Mouse (Mus musculus) spleen, adult 2 months (tissue): Measurements from ENCODE around the gene Ttc1. TPM values are rescaled to one million over a fixed set of nuclear protein-coding genes. Genes with fewer than 3 reads are reported as not detected.

ENCODE experiments used
- DNase-seq, 2 experiments: peaks; one replicate each; pipeline versions ENCODE4 v3.0.0 to v3.0.0-alpha.2; 2012 to 2021; ENCODE audit warnings: low spot score in 2 of 2, low read depth in 1 of 2
- H3K27ac ChIP-seq: fragments of 200-500 bp; 2 replicates; pipeline ENCODE4 v1.5.1; 2012; ENCODE audit warnings: low read length, inconsistent platforms; ENCODE audit not compliant: insufficient read depth
- H3K27me3 ChIP-seq: fragments of 200-500 bp; 2 replicates; pipeline ENCODE4 v1.6.1; 2012; ENCODE audit warnings: mild to moderate bottlenecking, moderate library complexity, low read length, inconsistent platforms; ENCODE audit not compliant: control insufficient read depth, insufficient read depth
- H3K36me3 ChIP-seq: fragments of 200-500 bp; 2 replicates; pipeline ENCODE4 v1.6.1; 2012; ENCODE audit warnings: mild to moderate bottlenecking, low read length, inconsistent platforms; ENCODE audit not compliant: control insufficient read depth, insufficient read depth
- H3K4me1 ChIP-seq: fragments of 200-500 bp; 2 replicates; pipeline ENCODE4 v1.6.1; 2011; ENCODE audit warnings: inconsistent platforms; ENCODE audit not compliant: control insufficient read depth, insufficient read depth, insufficient read length
- H3K4me3 ChIP-seq: fragments of 200-500 bp; 2 replicates; pipeline ENCODE4 v1.5.1; 2011; ENCODE audit warnings: mild to moderate bottlenecking, inconsistent platforms; ENCODE audit not compliant: insufficient read depth, insufficient read length; ENCODE audit errors: extremely low read depth
- CTCF ChIP-seq: fragments of 200-500 bp; IDR thresholded peaks from 2 replicates; pipeline ENCODE4 v1.5.1; 2011; ENCODE audit warnings: mild to moderate bottlenecking, inconsistent platforms; ENCODE audit not compliant: insufficient read depth, insufficient read length, insufficient replicate concordance; ENCODE audit errors: extremely low read depth
- POLR2A ChIP-seq: fragments of 200-500 bp; IDR thresholded peaks from 2 replicates; pipeline ENCODE4 v1.6.1; 2011; ENCODE audit warnings: low read depth, low read length, inconsistent platforms
- WGBS: fragments of 180-500 bp; shearing (Covaris S2); methylation state at CpG from one replicate; pipeline ENCODE4 v1.1.7; 2018; 5-methylcytosine and 5-hydroxymethylcytosine counted together
- polyA plus RNA-seq: library from polyadenylated mRNA; depleted of rRNA; stranded (reverse); fragments of >200 nt; gene quantifications from 2 replicates; pipeline ENCODE4 v1.2.3, GENCODE M21; 2012

The Ttc1 gene
- polyA plus RNA-seq, 1 experiment = 4.9 TPM

- TF ChIP-seq POLR2A (no peak), CTCF (no peak)
- peaks cover 8% of the 10 kb centered on the region for H3K27me3 ChIP-seq
Observed at GRCm38 (mm10) chr11:43775469-43776323, 27.9 kb upstream of the Ttc1 start.

DNA sequence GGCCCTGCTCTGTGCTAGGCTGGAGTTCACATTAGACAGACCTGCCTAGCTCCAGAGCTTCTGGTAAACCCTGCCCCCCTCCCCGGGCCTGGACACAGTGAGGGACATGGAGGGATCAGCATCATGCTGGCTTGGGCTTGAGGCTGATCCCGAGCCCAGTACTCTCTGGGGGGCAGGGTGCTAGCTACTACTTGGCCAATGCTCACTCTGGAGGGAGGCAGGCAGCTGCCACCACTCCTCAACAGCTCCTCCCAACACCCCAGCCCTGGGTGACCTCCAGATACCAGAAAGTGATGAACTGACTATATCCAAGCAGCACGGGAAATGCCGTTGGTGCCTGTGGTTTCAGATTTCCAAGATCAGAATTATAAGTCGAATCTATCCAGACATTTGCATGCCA, 25.9 kb upstream of the Ttc1 start:
- TF ChIP-seq CTCF (no peak), POLR2A (no peak)
- 75% methylated on average over 5 of the region's 5 CpGs for WGBS
- Histone ChIP-seq H3K4me3 (no peak overlapping the region), H3K36me3 (no peaks in the 10 kb centered on the region), H3K27me3 (peaks cover 8% of the 10 kb centered on the region), H3K4me1 (no peaks in the 10 kb centered on the region; the same call in 1 of the 2 replicates), H3K27ac (peak overlapping the region; percentile 49; the same call in 1 of the 2 replicates)
- DNase-seq = no peak

More at GRCm38 (mm10) chr11:43775469-43776323, 27.9 kb upstream of the Ttc1 start:
- Histone ChIP-seq H3K4me3 (no peak overlapping the region), H3K36me3 (no peaks in the 10 kb centered on the region), H3K4me1 (no peaks in the 10 kb centered on the region; the same call in 1 of the 2 replicates), H3K27ac (no peak overlapping the region)
- WGBS = 24% methylated on average over 63 of the region's 63 CpGs
- DNase-seq = no peak

GRCm38 (mm10) chr11:43770110-43770509, 22.3 kb upstream of the Ttc1 start:
- TF ChIP-seq CTCF (no peak), POLR2A (no peak)
- no peak overlapping the region for H3K27ac ChIP-seq

GRCm38 (mm10) chr11:43767749-43768148, 19.9 kb upstream of the Ttc1 start:
- no peak for DNase-seq
- Histone ChIP-seq H3K27ac (no peak overlapping the region), H3K27me3 (no peaks in the 10 kb centered on the region), H3K36me3 (no peaks in the 10 kb centered on the region), H3K4me3 (no peak overlapping the region), H3K4me1 (no peaks in the 10 kb centered on the region; the same call in 1 of the 2 replicates)
- WGBS = 79% methylated on average over 11 of the region's 11 CpGs
- TF ChIP-seq CTCF = no peak
- no peak for TF ChIP-seq POLR2A

More at GRCm38 (mm10) chr11:43770110-43770509, 22.3 kb upstream of the Ttc1 start:
- Histone ChIP-seq H3K4me1 (no peaks in the 10 kb centered on the region; the same call in 1 of the 2 replicates), H3K36me3 (no peaks in the 10 kb centered on the region), H3K4me3 (no peak overlapping the region), H3K27me3 (no peaks in the 10 kb centered on the region)
- no peak for DNase-seq
- 88% methylated on average over 4 of the region's 4 CpGs for WGBS

- Histone ChIP-seq H3K27me3 (no peaks in the 10 kb centered on the region), H3K4me1 (no peaks in the 10 kb centered on the region; the same call in 1 of the 2 replicates), H3K27ac (no peak overlapping the region), H3K4me3 (peak overlapping the region; percentile 56), H3K36me3 (no peaks in the 10 kb centered on the region)
- peak; percentile 75; the same call in 1 of the 2 replicates for TF ChIP-seq CTCF
- no peak for TF ChIP-seq POLR2A
- under 1% methylated on average over 37 of the region's 37 CpGs for WGBS
- DNase-seq = peak; percentile 56 to 68
Observed at GRCm38 (mm10) chr11:43766922-43767648, 19.3 kb upstream of the Ttc1 start.

GRCm38 (mm10) chr11:43758436-43758835, 10.6 kb upstream of the Ttc1 start:
- WGBS = 73% methylated on average over 2 of the region's 2 CpGs
- TF ChIP-seq CTCF (no peak), POLR2A (no peak)
- Histone ChIP-seq H3K4me3 (no peak overlapping the region), H3K36me3 (no peaks in the 10 kb centered on the region), H3K27ac (no peak overlapping the region), H3K4me1 (no peaks in the 10 kb centered on the region), H3K27me3 (peaks cover 2% of the 10 kb centered on the region)
- no peak for DNase-seq

DNA sequence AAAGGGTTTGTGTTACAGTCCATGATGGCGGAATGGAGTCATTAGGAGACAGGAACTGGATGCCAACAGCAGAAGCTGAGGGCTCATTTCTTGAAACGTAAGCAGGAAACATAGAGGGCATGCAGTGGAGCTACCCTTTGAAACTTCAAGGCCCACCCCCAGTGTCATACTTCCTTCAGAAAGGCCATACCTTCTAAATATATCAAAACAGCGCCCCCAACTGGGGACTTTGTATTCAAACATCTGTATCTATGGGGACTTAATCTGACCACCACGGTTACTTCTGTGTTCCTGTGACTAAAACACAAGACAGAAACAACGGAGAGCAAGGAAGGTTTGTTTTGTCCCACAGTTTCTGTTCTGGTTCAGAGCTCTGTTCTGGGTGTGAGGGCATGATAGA, 7.6 kb upstream of the Ttc1 start:
- 70% methylated on average over 5 of the region's 5 CpGs for WGBS
- TF ChIP-seq POLR2A (no peak), CTCF (no peak)
- no peak for DNase-seq

More for the DNA sequence above, 7.6 kb upstream of the Ttc1 start:
- Histone ChIP-seq H3K4me3 (no peak overlapping the region), H3K27me3 (peaks cover 2% of the 10 kb centered on the region), H3K4me1 (no peaks in the 10 kb centered on the region), H3K36me3 (no peaks in the 10 kb centered on the region), H3K27ac (no peak overlapping the region)
